Mouse (Mus musculus) heart, postnatal 4 days (tissue): ENCODE results near the gene Apbb2. TPM values are rescaled to one million over a fixed set of nuclear protein-coding genes. Genes with fewer than 3 reads are reported as not detected.
A peak's percentile ranks its signal among the peaks of the same experiment; 100 is the strongest.

Experiments
- DNase-seq: peaks from one replicate; pipeline ENCODE4 v3.0.0; 2021
- total RNA-seq, 2 experiments: library from RNA; stranded (reverse); gene quantifications; 2 replicates each; pipeline ENCODE4 v1.2.3; 2021

The Apbb2 gene
- total RNA-seq, 2 experiments from 2014 or later: 60.9 to 66.7 TPM

- DNase-seq: no peak
Measured at GRCm38 (mm10) chr5:66515271-66515670, 103.3 kb downstream of the Apbb2 start.

GRCm38 (mm10) chr5:66514659-66515058 lies 103.9 kb downstream of the Apbb2 start:
- no peak for DNase-seq

- no peak for DNase-seq
Measured at GRCm38 (mm10) chr5:66513412-66513811, 105.2 kb downstream of the Apbb2 start.

GRCm38 (mm10) chr5:66512519-66512918 lies 106.1 kb downstream of the Apbb2 start:
- DNase-seq: no peak

- peak; percentile 59 for DNase-seq
Measured at GRCm38 (mm10) chr5:66510716-66511115, 107.9 kb downstream of the Apbb2 start.

- no peak for DNase-seq
Measured at GRCm38 (mm10) chr5:66509151-66509550, 109.4 kb downstream of the Apbb2 start.

GRCm38 (mm10) chr5:66505578-66505977 lies 113.0 kb downstream of the Apbb2 start:
- DNase-seq: no peak

GRCm38 (mm10) chr5:66505071-66505470 lies 113.5 kb downstream of the Apbb2 start:
- no peak for DNase-seq

GRCm38 (mm10) chr5:66504434-66504747 lies 114.2 kb downstream of the Apbb2 start:
- no peak for DNase-seq

- DNase-seq: no peak
Measured at GRCm38 (mm10) chr5:66503557-66504433, 114.8 kb downstream of the Apbb2 start.

- no peak for DNase-seq
Measured at GRCm38 (mm10) chr5:66503033-66503432, 115.6 kb downstream of the Apbb2 start.

GRCm38 (mm10) chr5:66499621-66500020 lies 119.0 kb downstream of the Apbb2 start:
- DNase-seq: no peak

GRCm38 (mm10) chr5:66498140-66498539 lies 120.4 kb downstream of the Apbb2 start:
- no peak for DNase-seq

- DNase-seq: no peak
Measured at GRCm38 (mm10) chr5:66497479-66498087, 121.0 kb downstream of the Apbb2 start.

- DNase-seq: no peak
Measured at GRCm38 (mm10) chr5:66496881-66497360, 121.7 kb downstream of the Apbb2 start.

GRCm38 (mm10) chr5:66494651-66495050 lies 123.9 kb downstream of the Apbb2 start:
- DNase-seq: no peak

- no peak for DNase-seq
Measured at GRCm38 (mm10) chr5:66492563-66492960, 126.0 kb downstream of the Apbb2 start.

- DNase-seq: no peak
Measured at GRCm38 (mm10) chr5:66491907-66492562, 126.5 kb downstream of the Apbb2 start.

GRCm38 (mm10) chr5:66486028-66486427 lies 132.6 kb downstream of the Apbb2 start:
- DNase-seq: no peak

GRCm38 (mm10) chr5:66476266-66476665 lies 142.3 kb downstream of the Apbb2 start:
- no peak for DNase-seq

GRCm38 (mm10) chr5:66475824-66476223 lies 142.8 kb downstream of the Apbb2 start:
- no peak for DNase-seq

- no peak for DNase-seq
Measured at GRCm38 (mm10) chr5:66474153-66474552, 144.4 kb downstream of the Apbb2 start.

GRCm38 (mm10) chr5:66473599-66473998 lies 145.0 kb downstream of the Apbb2 start:
- DNase-seq: no peak
